Mouse (Mus musculus) kidney, postnatal 14 days (tissue): Measurements from ENCODE around the gene Baiap3.

Source experiments
- DNase-seq: peaks from one replicate; pipeline ENCODE4 v3.0.0; 2022; ENCODE audit warnings: mixed read lengths

The Baiap3 gene

GRCm38 (mm10) chr17:25256140-25256754, at the start of gene Baiap3:
TSS of gene Baiap3 (minus strand) at chr17:25256364.
- peak; percentile 58 for DNase-seq

GRCm38 (mm10) chr17:25298094-25298493, 41.9 kb upstream of the Baiap3 start, which contains the start of gene Prss34:
TSS of gene Prss34 (plus strand) at chr17:25298394.
- no peak for DNase-seq

- DNase-seq: no peak
Measured at GRCm38 (mm10) chr17:25294111-25294510, 37.9 kb upstream of the Baiap3 start.

GRCm38 (mm10) chr17:25293495-25293894, 37.3 kb upstream of the Baiap3 start:
- no peak for DNase-seq

GRCm38 (mm10) chr17:25290411-25290810, 34.2 kb upstream of the Baiap3 start:
- DNase-seq: no peak

GRCm38 (mm10) chr17:25288842-25289241, 32.7 kb upstream of the Baiap3 start:
- peak; percentile 50 for DNase-seq

- peak; percentile 86 for DNase-seq
Measured at GRCm38 (mm10) chr17:25285033-25285432, 28.9 kb upstream of the Baiap3 start.

GRCm38 (mm10) chr17:25282133-25282532, 26.0 kb upstream of the Baiap3 start:
- DNase-seq: peak; percentile 74

- no peak for DNase-seq
Measured at GRCm38 (mm10) chr17:25275833-25276232, 19.7 kb upstream of the Baiap3 start.

GRCm38 (mm10) chr17:25274571-25275346, 18.6 kb upstream of the Baiap3 start, which contains the start of gene Ube2i:
TSS of gene Ube2i (minus strand) at chr17:25274622.
- no peak for DNase-seq

GRCm38 (mm10) chr17:25273706-25274501, 17.7 kb upstream of the Baiap3 start:
- peak; percentile 98 for DNase-seq

- DNase-seq: no peak
Measured at GRCm38 (mm10) chr17:25272951-25273705, 17.0 kb upstream of the Baiap3 start.

- peak; percentile 49 for DNase-seq
Measured at GRCm38 (mm10) chr17:25272326-25272725, 16.2 kb upstream of the Baiap3 start.

- no peak for DNase-seq
Measured at GRCm38 (mm10) chr17:25270795-25271335, 14.7 kb upstream of the Baiap3 start.

- DNase-seq: peak; percentile 37
Measured at GRCm38 (mm10) chr17:25264453-25264852, 8.3 kb upstream of the Baiap3 start.

- peak; percentile 38 for DNase-seq
Measured at GRCm38 (mm10) chr17:25257804-25258261, 1.7 kb upstream of the Baiap3 start.

GRCm38 (mm10) chr17:25255110-25255509, 1.1 kb downstream of the Baiap3 start:
- no peak for DNase-seq

GRCm38 (mm10) chr17:25253760-25254159, 2.4 kb downstream of the Baiap3 start:
- DNase-seq: no peak

GRCm38 (mm10) chr17:25252643-25253042, 3.5 kb downstream of the Baiap3 start:
- no peak for DNase-seq

- no peak for DNase-seq
Measured at GRCm38 (mm10) chr17:25250181-25250835, 5.9 kb downstream of the Baiap3 start.

GRCm38 (mm10) chr17:25248033-25248750, 8.0 kb downstream of the Baiap3 start:
- no peak for DNase-seq
